Mouse (Mus musculus) heart, postnatal 0 days (tissue): ENCODE measurements around the gene Gatm.

ENCODE experiments used
- CTCF ChIP-seq: IDR thresholded peaks from 2 replicates; pipeline ENCODE4 v1.5.1; 2016; ENCODE audit warnings: antibody characterized with exemption, control low read depth, low read depth
- EP300 ChIP-seq: IDR thresholded peaks from 2 replicates; pipeline ENCODE4 v1.6.1; 2016; ENCODE audit warnings: antibody characterized with exemption, low read depth

GRCm38 (mm10) chr2:122631226-122631801 lies 20.2 kb upstream of the Gatm start:
- TF ChIP-seq CTCF (no peak), EP300 (no peak)
